Mouse (Mus musculus) cerebellum, adult 8-10 months (tissue): ENCODE results near the gene Pcdh11x.
"Not testable (repeated sequence)": the region's sequence is repeated elsewhere in the genome, so short reads cannot be mapped to it uniquely, and the experiment has no call there.

ENCODE experiments used
- DNase-seq: peaks from one replicate; pipeline ENCODE4 v3.0.0; 2022

The Pcdh11x gene

GRCm38 (mm10) chrX:120290011-120290899 is at the start of gene Pcdh11x:
Gene Pcdh11x, plus strand, starts transcription at chrX:120290259.
- peak; percentile 8 for DNase-seq

- no peak for DNase-seq
Observed at GRCm38 (mm10) chrX:120260089-120260488, 30.0 kb upstream of the Pcdh11x start.

- no peak for DNase-seq
Observed at GRCm38 (mm10) chrX:120285522-120285921, 4.5 kb upstream of the Pcdh11x start.

- DNase-seq: no peak
Observed at GRCm38 (mm10) chrX:120287502-120287901, 2.6 kb upstream of the Pcdh11x start.

GRCm38 (mm10) chrX:120290900-120291280 is 831 bp downstream of the Pcdh11x start:
- DNase-seq: no peak

GRCm38 (mm10) chrX:120291696-120292095 is 1.6 kb downstream of the Pcdh11x start:
- peak; percentile 7 for DNase-seq

GRCm38 (mm10) chrX:120292832-120293750 is 3.0 kb downstream of the Pcdh11x start:
- DNase-seq: peak; percentile 18

GRCm38 (mm10) chrX:120301469-120302175 is 11.6 kb downstream of the Pcdh11x start:
- no peak for DNase-seq

GRCm38 (mm10) chrX:120312995-120313394 is 22.9 kb downstream of the Pcdh11x start, which contains the start of gene H2afb3:
Gene H2afb3, minus strand, starts transcription at chrX:120313095.
- not testable (repeated sequence) for DNase-seq

GRCm38 (mm10) chrX:120466225-120466624 is 176.2 kb downstream of the Pcdh11x start:
- no peak for DNase-seq

GRCm38 (mm10) chrX:120486428-120486827 is 196.4 kb downstream of the Pcdh11x start:
- no peak for DNase-seq

- no peak for DNase-seq
Observed at GRCm38 (mm10) chrX:120524986-120525385, 234.9 kb downstream of the Pcdh11x start.

GRCm38 (mm10) chrX:120599309-120599708 is 309.2 kb downstream of the Pcdh11x start:
- DNase-seq: no peak

- no peak for DNase-seq
Observed at GRCm38 (mm10) chrX:120618460-120618859, 328.4 kb downstream of the Pcdh11x start.

- not testable (repeated sequence) for DNase-seq
Observed at GRCm38 (mm10) chrX:120670236-120670635, 380.2 kb downstream of the Pcdh11x start.

- no peak for DNase-seq
Observed at GRCm38 (mm10) chrX:120734144-120734543, 444.1 kb downstream of the Pcdh11x start.

- DNase-seq: no peak
Observed at GRCm38 (mm10) chrX:120735792-120736191, 445.7 kb downstream of the Pcdh11x start.

GRCm38 (mm10) chrX:120944556-120944955 is 654.5 kb downstream of the Pcdh11x start:
- DNase-seq: no peak
